Mouse (Mus musculus) thymus, adult 2 months (tissue): Measurements from ENCODE around the gene Ankrd53. TPM values are rescaled to one million over a fixed set of nuclear protein-coding genes. Genes with fewer than 3 reads are reported as not detected.

ENCODE experiments used
- DNase-seq: peaks from one replicate; pipeline ENCODE4 v3.0.0; 2021
- H3K27ac ChIP-seq: fragments of 200-500 bp; 2 replicates; pipeline ENCODE4 v1.5.1; 2012; ENCODE audit warnings: low read length, control low read depth; ENCODE audit not compliant: control insufficient read depth, insufficient read depth
- H3K27me3 ChIP-seq: fragments of 200-500 bp; 2 replicates; pipeline ENCODE4 v1.6.1; 2012; ENCODE audit warnings: mild to moderate bottlenecking, low read length, moderate library complexity, mixed read lengths; ENCODE audit not compliant: control insufficient read depth, insufficient read depth
- H3K36me3 ChIP-seq: fragments of 200-500 bp; 2 replicates; pipeline ENCODE4 v1.6.1; 2012; ENCODE audit warnings: mild to moderate bottlenecking, low read length, moderate library complexity; ENCODE audit not compliant: control insufficient read depth, insufficient read depth
- H3K4me1 ChIP-seq: fragments of 200-500 bp; replicated peaks from 2 replicates; pipeline ENCODE4 v1.6.1; 2012; ENCODE audit warnings: low read length; ENCODE audit not compliant: control insufficient read depth, insufficient read depth
- H3K4me3 ChIP-seq: fragments of 200-500 bp; 2 replicates; pipeline ENCODE4 v1.5.1; 2012; ENCODE audit warnings: mild to moderate bottlenecking, low read length, control low read depth, moderate library complexity; ENCODE audit not compliant: control insufficient read depth, insufficient read depth
- CTCF ChIP-seq: fragments of 200-500 bp; IDR thresholded peaks from 2 replicates; pipeline ENCODE4 v1.5.1; 2012; ENCODE audit warnings: mild to moderate bottlenecking, control low read depth, low read length, moderate library complexity, borderline replicate concordance; ENCODE audit not compliant: control insufficient read depth, poor library complexity, insufficient read depth; ENCODE audit errors: extremely low read depth
- POLR2A ChIP-seq: fragments of 200-500 bp; IDR thresholded peaks from 2 replicates; pipeline ENCODE4 v1.6.1; 2012; ENCODE audit warnings: mild to moderate bottlenecking, low read length, control low read depth, moderate library complexity; ENCODE audit not compliant: control insufficient read depth, poor library complexity, insufficient read depth; ENCODE audit errors: extremely low read depth
- WGBS: fragments of 180-500 bp; shearing (Covaris S2); methylation state at CpG from one replicate; pipeline ENCODE4 v1.1.7; 2018; 5-methylcytosine and 5-hydroxymethylcytosine counted together
- polyA plus RNA-seq: library from polyadenylated mRNA; depleted of rRNA; stranded (reverse); fragments of >200 nt; gene quantifications from 2 replicates; pipeline ENCODE4 v1.2.3, GENCODE M21; 2012

Ankrd53 gene
- polyA plus RNA-seq, 1 experiment, result 0.05 TPM

DNA sequence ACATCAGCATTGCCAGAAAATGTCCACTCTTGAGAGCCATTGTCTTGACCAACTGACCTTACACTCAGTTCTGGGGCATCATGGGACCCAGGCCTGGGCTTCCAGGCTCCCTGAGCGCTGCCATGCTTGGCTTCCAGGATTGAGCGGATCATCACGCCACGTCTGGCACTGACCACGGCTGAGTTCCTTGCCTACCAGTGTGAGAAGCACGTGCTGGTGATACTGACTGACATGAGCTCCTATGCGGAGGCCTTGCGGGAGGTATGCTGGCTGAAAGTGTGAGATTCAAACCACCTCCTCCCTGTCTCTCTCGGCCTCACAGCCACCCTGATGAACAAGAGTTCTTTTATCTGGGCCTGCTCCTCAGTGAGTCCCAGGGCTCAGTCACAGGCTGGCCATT lies 6.4 kb upstream of the Ankrd53 start:
- TF ChIP-seq POLR2A (no peak), CTCF (no peak)
- Histone ChIP-seq H3K4me1 (no peaks in the 10 kb centered on the region), H3K27me3 (peaks cover 5% of the 10 kb centered on the region; the same call in 1 of the 2 replicates), H3K27ac (no peak overlapping the region), H3K4me3 (no peak overlapping the region), H3K36me3 (no peaks in the 10 kb centered on the region)
- WGBS, result 91% methylated on average over 9 of the region's 9 CpGs
- no peak for DNase-seq

DNA sequence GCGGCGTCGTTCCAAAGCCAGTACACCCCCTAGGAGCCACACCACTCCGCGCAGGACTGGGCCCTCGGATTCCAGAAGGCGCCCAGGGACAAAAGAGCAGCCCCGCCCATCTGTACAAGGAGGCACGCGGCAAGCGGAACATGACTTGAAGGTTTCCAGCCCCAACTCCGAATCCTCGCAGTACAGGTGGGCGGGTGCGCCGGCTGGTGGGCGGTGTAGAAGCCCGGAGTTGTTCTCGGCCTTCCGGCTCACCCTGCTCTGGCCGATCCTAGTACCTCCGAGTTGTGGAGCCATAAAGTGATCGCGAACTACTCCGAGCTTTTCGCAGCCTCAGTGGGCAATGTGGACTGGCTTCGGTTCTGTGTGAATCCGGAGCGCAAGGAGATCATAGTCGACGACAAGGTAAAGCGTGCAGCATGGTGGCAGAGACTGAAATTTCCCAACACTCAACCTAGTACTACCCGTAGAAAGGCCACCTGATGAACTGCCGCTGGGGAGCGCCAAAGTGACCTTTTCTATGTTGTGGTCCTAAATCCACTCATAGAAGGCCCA lies 512 bp downstream of the Ankrd53 start:
- Histone ChIP-seq H3K27me3 (peaks cover under 1% of the 10 kb centered on the region; the same call in 1 of the 2 replicates), H3K27ac (no peak overlapping the region), H3K4me3 (no peak overlapping the region), H3K4me1 (peaks cover 10% of the 10 kb centered on the region), H3K36me3 (no peaks in the 10 kb centered on the region)
- WGBS, result 11% methylated on average over 35 of the region's 35 CpGs
- no peak for TF ChIP-seq CTCF
- no peak for TF ChIP-seq POLR2A
- DNase-seq, result peak; percentile 40

DNA sequence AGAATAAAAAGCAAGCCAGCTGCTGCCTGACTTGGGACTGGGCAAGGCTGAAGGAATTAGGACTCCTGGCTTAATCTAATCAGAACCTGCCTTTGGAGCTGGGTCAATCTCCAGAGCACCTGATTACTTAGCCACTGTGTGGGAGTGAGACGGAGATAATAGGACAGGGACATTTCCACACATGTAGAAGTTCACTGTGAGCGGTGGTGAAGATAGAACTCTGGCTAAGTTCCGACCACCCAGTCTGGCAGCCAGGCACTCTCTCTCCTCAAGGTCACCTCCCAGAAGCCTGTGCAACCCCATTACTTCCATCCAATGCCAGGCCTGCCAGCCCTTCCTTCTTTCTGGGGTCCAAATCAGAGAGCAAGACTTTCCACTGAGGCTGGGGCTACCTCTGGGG lies 4.5 kb downstream of the Ankrd53 start:
- no peak for TF ChIP-seq POLR2A
- Histone ChIP-seq H3K27ac (no peak overlapping the region), H3K27me3 (no peaks in the 10 kb centered on the region; the same call in 1 of the 2 replicates), H3K4me1 (peaks cover 7% of the 10 kb centered on the region), H3K4me3 (no peak overlapping the region), H3K36me3 (peaks cover 12% of the 10 kb centered on the region)
- no peak for DNase-seq
- 97% methylated on average over 3 of the region's 3 CpGs for WGBS

DNA sequence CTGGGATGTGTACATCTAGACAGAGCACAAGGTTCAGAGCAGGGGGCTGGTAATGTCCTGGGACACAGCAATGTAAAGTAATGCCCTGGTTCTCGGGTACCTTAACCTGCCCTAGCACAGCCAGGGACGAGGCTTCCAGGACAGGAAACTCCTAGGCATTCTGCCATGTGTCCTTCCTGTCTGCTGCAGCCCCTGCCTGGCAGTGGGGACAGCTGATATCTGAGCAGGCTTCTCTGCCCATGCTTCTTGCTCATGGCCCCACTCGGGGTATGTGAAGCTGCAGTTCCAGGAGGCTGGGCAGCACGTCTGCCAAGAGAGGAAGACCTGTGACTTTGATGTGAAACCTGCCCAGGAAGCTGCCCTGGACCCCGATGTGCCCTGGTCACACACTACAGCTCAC lies 6.0 kb downstream of the Ankrd53 start:
- 64% methylated on average over 5 of the region's 5 CpGs for WGBS
- Histone ChIP-seq H3K4me1 (peaks cover 2% of the 10 kb centered on the region; the same call in 1 of the 2 replicates), H3K4me3 (no peak overlapping the region), H3K36me3 (peaks cover 12% of the 10 kb centered on the region), H3K27me3 (no peaks in the 10 kb centered on the region), H3K27ac (no peak overlapping the region)
- TF ChIP-seq POLR2A (no peak), CTCF (no peak)
- DNase-seq, result no peak

DNA sequence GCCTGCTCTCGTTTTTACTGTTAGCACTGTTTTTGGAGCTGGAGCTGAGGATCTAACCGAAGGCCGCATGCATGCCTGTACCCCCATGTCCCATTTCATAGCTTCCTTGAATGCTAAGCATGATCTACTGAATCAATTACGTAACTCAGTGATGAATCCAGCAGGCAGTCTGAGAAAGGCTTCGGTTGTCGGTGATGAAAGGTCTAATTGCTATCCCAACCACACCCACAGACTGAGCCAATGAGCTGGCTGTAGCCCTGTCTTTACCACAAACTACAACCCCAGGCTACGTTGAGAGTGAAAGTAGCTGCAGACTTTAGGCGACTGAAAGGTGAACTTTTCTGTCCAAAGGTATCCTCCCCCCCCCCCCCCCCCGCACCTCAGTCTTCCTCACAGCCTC lies 11.7 kb downstream of the Ankrd53 start:
- TF ChIP-seq POLR2A (no peak), CTCF (no peak)
- no peaks in the 10 kb centered on the region for H3K27me3 ChIP-seq
- no peak overlapping the region for H3K27ac ChIP-seq
- WGBS, result 63% methylated on average over 9 of the region's 9 CpGs
- H3K4me1 ChIP-seq, result peaks cover 11% of the 10 kb centered on the region
- H3K36me3 ChIP-seq, result peaks cover 8% of the 10 kb centered on the region
- no peak overlapping the region for H3K4me3 ChIP-seq
- no peak for DNase-seq

DNA sequence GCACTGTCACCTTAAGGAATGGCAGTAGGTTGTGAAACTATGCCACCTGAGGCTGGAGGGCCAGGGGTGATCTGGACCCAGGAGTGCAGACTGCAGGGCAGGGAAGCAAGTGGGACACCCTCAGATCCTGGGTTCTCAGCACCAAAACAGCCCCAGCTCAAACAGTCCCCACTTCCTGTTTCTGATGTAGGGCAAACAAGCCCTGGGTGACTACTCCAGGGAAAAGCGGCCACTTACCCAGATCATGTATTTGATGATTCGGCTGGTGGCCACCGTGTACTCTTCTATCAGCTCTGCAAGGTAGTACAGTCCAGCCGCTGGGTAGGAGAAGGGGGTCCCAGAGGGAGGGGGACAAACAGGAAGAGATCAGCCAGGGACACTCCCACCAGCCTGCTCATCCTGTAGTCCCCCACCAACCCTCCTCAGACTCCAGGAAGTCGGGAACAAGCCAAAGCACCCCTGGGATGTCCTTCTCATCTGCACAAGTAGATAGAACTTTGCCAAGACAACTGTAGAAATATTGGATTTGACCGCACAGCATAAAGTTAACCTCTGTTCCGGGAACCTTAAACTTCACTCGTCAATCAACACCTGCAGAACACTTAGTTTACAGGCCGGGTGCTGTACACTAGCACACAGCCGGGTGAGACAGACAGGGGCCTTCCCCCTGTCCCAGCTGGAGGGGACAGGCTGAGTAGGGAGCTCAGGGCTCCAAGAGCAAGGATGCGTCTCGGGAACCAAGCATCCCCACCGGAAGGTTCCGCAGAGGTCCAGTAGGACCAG lies 12.5 kb downstream of the Ankrd53 start:
- TF ChIP-seq POLR2A (peak; percentile 26; the same call in 1 of the 2 replicates), CTCF (no peak)
- Histone ChIP-seq H3K4me3 (peak overlapping the region; percentile 91), H3K27ac (peak overlapping the region; percentile 19; the same call in 1 of the 2 replicates), H3K27me3 (no peaks in the 10 kb centered on the region), H3K36me3 (peaks cover 8% of the 10 kb centered on the region), H3K4me1 (peaks cover 11% of the 10 kb centered on the region)
- WGBS, result under 1% methylated on average over 14 of the region's 14 CpGs
- peak; percentile 52 for DNase-seq
